Mouse (Mus musculus) heart, adult 11 months (tissue): Measurements from ENCODE around the gene Adgrf3.

Source experiments
- DNase-seq: peaks from one replicate; pipeline ENCODE4 v3.0.0; 2022

The Adgrf3 gene

GRCm38 (mm10) chr5:30148133-30148920 lies 57.2 kb downstream of the Adgrf3 start:
- peak; percentile 86 for DNase-seq

GRCm38 (mm10) chr5:30146526-30146925 lies 59.0 kb downstream of the Adgrf3 start:
- DNase-seq, result peak; percentile 56
